ENCODE assay signal across 8 mouse cellular contexts in the genomic region with DNA sequence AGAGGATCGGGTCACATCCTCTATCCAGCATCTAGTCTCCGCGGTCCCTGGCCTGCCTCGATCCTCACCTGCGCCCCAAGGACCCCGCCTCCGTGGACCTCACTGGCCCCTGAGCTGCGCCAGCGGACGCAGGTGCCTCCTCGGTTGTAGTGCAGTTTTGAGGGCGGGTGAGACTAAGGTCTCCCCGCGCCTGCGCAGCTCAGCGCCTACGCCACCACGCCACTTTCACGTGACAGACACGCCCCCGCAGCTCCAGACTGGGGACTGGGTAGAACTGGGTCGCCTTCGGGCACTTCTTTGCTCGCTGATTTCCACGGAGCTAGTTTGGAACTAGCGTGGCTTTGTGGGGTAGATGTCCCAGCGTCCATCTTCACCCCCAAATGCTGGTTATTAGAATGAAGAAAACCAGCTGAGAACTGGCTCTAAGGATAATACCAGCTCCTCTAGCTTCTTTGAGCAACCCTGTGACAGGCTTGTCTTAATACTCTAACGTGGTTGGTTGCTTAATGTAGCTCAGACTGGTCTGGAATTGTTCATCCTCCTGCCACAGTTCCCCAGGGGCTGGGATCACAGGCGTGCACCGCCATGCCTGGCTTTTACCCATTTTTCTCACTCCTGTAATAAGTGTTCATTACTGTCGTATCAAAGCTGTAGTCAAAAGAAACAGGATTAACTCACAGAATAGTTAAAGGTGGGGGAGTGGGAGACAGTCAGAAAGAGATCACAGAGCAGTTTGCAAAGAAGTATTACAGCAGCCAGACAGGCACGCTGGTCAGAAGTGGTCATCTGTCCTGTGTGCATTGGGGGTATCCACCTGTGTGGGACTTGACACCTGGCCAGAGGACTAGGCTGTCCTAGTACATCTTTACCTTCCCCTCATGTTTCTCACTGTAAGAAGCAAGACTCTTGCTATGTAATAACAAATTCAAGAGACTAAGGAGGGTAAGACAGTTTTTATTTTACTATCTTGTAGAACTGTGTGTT. TPM values are rescaled to one million over a fixed set of nuclear protein-coding genes. Genes with fewer than 3 reads are reported as not detected.
DNase-seq lines count a peak whose midpoint lies in the region; ATAC-seq lines count a peak whose summit lies in the region.

TSS of gene Fam213a (minus strand) at position 159 of the 984 bp plus-strand sequence.

- peak within 1 kb of the TSS; percentile 97 for H3K27ac ChIP-seq in brown adipose tissue, adult 24 weeks (replicated peaks; ENCODE audit: low read depth, low read length)
- H3K27ac ChIP-seq in heart, embryonic 12.5 days (ENCODE audit: poor library complexity, severe bottlenecking) = 0 out of 2 replicates have a peak within 1 kb of the TSS, but pooled peaks have one; percentile 31
- peak within 1 kb of the TSS; percentile 37; the same call in 1 of the 2 replicates for H3K27ac ChIP-seq in kidney, embryonic 16.5 days (ENCODE audit: low read length)

- peak within 1 kb of the TSS; percentile 80 for H3K4me3 ChIP-seq in brown adipose tissue, adult 24 weeks (ENCODE audit: insufficient read depth, low read depth, low read length)
- peak within 1 kb of the TSS; percentile 59 for H3K4me3 ChIP-seq in heart, embryonic 12.5 days
- H3K4me3 ChIP-seq in kidney, embryonic 16.5 days (ENCODE audit: low read length) = peak within 1 kb of the TSS; percentile 66

- no peaks in the 10 kb centered on the region for H3K27me3 ChIP-seq in heart, embryonic 12.5 days (replicated peaks)
- no peaks in the 10 kb centered on the region for H3K27me3 ChIP-seq in kidney, embryonic 16.5 days (ENCODE audit: insufficient read depth, low read length)

- peak within 1 kb of the TSS; percentile 83 for H3K4me2 ChIP-seq in heart, embryonic 12.5 days
- H3K4me2 ChIP-seq in kidney, embryonic 16.5 days (replicated peaks; ENCODE audit: low read depth, low read length) = peak within 1 kb of the TSS; percentile 87

- H3K9me3 ChIP-seq in heart, embryonic 12.5 days (replicated peaks) = no peaks in the 10 kb centered on the region
- no peaks in the 10 kb centered on the region for H3K9me3 ChIP-seq in kidney, embryonic 16.5 days (ENCODE audit: low read length)

- peak; percentile 98 for ATAC-seq in erythroid progenitor cell, adult 5-6 weeks (replicated peaks; ENCODE audit: low FRiP score, poor library complexity, severe bottlenecking)
- ATAC-seq in heart, embryonic 12.5 days (ENCODE audit: insufficient number of reproducible peaks, low FRiP score) = peak; percentile 98
- ATAC-seq in kidney, embryonic 16.5 days (ENCODE audit: low FRiP score, low TSS enrichment) = peak; percentile 96

- peaks cover 10% of the 10 kb centered on the region; the same call in 1 of the 2 replicates for H3K4me1 ChIP-seq in brown adipose tissue, adult 24 weeks (ENCODE audit: control insufficient read depth, insufficient read depth, insufficient read length, low read length)
- H3K4me1 ChIP-seq in heart, embryonic 12.5 days (replicated peaks) = peaks cover 23% of the 10 kb centered on the region
- peaks cover 18% of the 10 kb centered on the region for H3K4me1 ChIP-seq in kidney, embryonic 16.5 days (ENCODE audit: insufficient read depth, low read length)

- WGBS in heart, embryonic 12.5 days = 4% methylated on average over 32 of the region's 32 CpGs
- WGBS in kidney, embryonic 16.5 days = 3% methylated on average over 32 of the region's 32 CpGs

- H3K36me3 ChIP-seq in heart, embryonic 12.5 days = no peaks in the 10 kb centered on the region
- no peaks in the 10 kb centered on the region for H3K36me3 ChIP-seq in kidney, embryonic 16.5 days (ENCODE audit: insufficient read depth, low read length)

- H3K9ac ChIP-seq in heart, embryonic 12.5 days = peak within 1 kb of the TSS; percentile 74
- H3K9ac ChIP-seq in kidney, embryonic 16.5 days (replicated peaks; ENCODE audit: low read length) = peak within 1 kb of the TSS; percentile 80

- DNase-seq in CD4-positive, CD25-positive, alpha-beta regulatory T cell, adult 2 months (ENCODE audit: low read depth, low spot score) = peak; percentile 94
- peak; percentile 95 for DNase-seq in liver
- peak; percentile 31 to 65 for DNase-seq in monocyte, adult 2 months (ENCODE audit: low read depth in 1 of 2, low spot score in 2 of 2)
- peak; percentile 77 to 84 for DNase-seq in spleen, postnatal 14 days (ENCODE audit: low spot score in 2 of 2)

RNA-seq across cellular contexts. Expression of gene Fam213a, which starts in this region (rescaled TPM):
- 532 and 638 TPM in 2 replicates for polyA plus RNA-seq in brown adipose tissue, adult 24 weeks (2012; ENCODE audit: insufficient read depth, insufficient read length, missing spikeins)
- 162 and 195 TPM in 2 replicates for total RNA-seq in erythroid progenitor cell, adult 5-6 weeks (2015; ENCODE audit: low replicate concordance)
- total RNA-seq in erythroid progenitor cell, adult 5-6 weeks (2017; ENCODE audit: low replicate concordance) = 261 and 301 TPM in 2 replicates
- polyA plus RNA-seq in heart, embryonic 12.5 days (2016; fragmentation: Nextera tagmentation; extraction: Ambion mirVana) = 58.7 and 59.1 TPM in 2 replicates
- polyA plus RNA-seq in kidney, embryonic 16.5 days (2015; fragmentation: Nextera tagmentation; extraction: Ambion mirVana) = 109 and 111 TPM in 2 replicates

Comparison
In these comparisons a context has a peak if more than half of its experiments do, and no peak if none do; other contexts are left out.
1. Peak in every context shown above with its lines: DNase-seq, ATAC-seq, H3K4me3 ChIP-seq and H3K27ac ChIP-seq.
2. H3K27ac ChIP-seq: peak in every context shown above with its lines; median percentile 97 in brown adipose tissue, adult 24 weeks; 37 in kidney, embryonic 16.5 days; 31 in heart, embryonic 12.5 days.